Mouse (Mus musculus): ENCODE data around the gene Polrmt.

Gene Polrmt

DNA sequence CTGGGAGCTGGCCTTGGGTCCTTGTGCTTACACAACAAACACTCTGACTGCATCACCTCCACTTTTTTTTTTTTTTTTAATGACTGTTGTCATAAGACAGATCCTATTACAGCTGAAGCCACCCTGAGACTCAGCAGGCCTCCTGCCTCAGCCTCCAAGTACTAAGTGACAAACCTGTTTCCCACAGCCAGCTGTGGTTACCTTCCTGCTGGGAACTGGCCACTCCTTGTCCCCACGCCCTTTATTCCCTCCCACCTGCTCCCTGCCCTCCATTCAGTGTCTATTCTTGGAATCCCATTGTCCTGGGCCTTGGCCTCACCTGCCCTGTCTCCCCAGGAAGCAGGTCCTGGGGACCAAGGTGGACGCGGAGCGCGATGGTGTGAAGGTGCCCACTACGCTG lies 58.9 kb downstream of the Polrmt start:
- no peak for DNase-seq (ENCODE audit: low read depth)

DNA sequence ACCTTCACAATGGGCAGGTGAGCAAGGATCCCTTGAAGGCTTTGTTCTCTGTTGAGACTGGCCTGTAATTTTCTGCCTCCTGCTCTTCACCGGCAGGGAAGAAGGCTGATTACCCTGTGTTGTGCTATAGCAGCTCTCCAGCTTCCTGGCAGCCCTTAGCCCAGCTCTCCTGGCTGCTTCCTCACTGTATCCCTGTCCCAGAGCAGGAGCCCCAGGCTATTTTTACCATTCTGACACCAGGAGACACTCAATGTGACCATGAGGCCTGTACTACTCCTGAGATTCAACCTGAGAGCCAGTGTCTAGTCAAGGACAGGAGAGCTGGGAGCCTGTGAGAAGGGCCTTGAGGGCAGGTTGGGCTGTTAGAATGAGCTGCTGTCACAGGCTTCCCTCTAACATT lies 59.7 kb downstream of the Polrmt start:
- DNase-seq (ENCODE audit: low read depth) = no peak

DNA sequence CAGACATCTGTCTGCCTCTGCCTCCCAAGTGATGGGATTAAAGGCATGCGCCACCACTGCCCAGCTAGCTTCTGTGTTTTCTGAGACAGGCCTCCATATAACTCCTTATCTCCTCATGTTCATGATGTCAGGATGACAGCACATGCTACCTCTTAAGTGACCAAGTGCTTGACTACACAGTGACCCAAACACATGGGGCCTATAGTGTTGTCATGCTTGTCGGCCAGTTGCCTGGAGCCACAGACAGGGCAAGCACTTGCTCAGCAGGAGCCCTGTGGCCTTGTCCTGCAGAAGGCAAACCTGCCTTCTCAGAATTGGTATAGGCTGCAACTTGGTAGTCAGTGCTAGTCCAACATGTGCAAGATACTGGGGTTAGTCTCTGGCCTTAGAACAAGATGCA lies 60.2 kb downstream of the Polrmt start:
- no peak for DNase-seq (ENCODE audit: low read depth)
